Mouse (Mus musculus): ENCODE data around the gene Wwox.
A peak's percentile ranks its signal among the peaks of the same experiment; 100 is the strongest.

Gene Wwox

DNA sequence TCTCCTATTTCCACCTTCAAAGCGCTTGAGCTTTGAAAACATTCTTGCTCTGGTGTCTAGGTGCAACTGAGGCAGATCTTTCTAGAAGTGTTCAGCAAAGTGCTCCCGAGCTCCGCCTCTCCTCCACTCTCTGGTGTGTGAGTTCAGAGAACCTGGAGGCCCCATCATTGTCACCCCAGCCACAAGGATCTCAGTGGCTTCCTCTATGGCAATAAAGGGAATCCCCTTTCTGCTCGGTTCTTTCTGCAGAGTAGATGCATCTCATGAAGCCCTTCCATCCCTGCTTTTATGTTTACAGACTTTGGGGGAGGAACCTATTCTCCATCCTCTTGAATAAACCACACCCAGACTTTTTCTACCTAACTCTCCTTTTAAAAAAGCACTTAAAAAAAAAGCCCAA lies 749.0 kb downstream of the Wwox start:
- DNase-seq: no peak

- DNase-seq: no peak
These were observed 750.4 kb downstream of the Wwox start for GRCm38 (mm10) chr8:115189836-115190235.

- DNase-seq: no peak
These were observed 754.3 kb downstream of the Wwox start for GRCm38 (mm10) chr8:115193767-115194166.

DNA sequence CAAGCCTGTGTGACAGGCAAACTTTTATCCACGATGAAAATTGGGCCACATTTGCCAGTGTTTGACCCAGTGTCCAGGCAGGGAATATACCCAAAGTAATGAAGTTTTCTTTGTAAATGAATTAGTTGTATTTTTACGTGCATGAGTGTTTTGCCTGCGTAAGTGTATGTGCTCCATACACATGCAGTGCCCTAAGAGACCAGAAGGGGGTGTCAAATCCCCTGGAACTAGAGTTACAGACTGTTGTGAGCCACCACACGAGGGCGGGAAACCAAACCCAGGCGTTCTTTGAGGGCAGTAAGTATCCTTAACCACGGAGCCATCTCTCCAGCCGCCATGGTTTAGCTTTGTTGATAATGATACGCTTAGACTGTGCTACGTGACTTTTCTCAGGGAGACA lies 755.9 kb downstream of the Wwox start:
- no peak for DNase-seq

DNA sequence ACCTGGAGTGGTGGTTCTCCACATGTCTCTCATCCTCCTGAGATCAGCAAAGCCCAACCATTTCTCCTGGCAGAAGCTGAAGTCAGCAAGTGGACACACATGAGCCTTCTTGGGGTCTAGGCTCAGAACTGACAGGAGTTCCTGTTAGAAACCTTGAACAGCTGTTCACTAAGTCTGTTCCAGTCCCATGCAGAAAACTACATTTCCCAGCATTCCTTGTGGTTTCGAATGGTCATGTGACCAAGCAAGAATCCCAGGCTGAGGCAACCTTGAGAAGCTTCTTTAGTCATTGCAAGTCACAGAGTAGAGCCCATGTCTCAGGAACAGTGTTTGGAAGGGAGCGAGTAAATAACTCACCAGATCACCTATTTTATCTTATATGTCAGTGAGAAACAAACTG lies 757.4 kb downstream of the Wwox start:
- no peak for DNase-seq

- DNase-seq: no peak
These were observed 759.7 kb downstream of the Wwox start for GRCm38 (mm10) chr8:115199204-115199603.

DNA sequence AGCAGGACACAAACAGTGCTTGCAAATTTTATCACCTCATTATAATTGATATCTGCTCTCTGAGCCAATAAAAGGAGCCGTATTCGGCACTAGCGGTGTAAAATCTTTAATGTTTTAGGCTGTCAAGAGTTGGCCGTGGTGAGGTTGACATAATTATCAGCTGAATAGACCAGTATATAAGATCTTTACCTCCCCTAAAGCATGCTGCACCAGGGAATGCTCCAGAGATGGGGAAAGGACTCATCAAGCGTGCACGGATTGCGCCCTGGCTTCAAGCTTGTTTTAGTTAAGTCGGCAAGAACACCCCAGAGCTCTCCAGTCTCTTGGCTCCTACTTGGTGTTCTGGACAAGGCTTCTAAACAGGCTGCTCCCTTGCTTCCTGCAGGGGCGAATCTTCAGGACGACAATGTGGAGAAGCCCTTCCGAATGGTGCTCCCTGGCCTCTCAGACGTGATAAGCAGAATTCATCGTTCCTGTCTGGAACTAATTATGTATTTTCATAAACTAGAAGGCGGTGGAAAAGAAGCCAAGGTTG lies 760.2 kb downstream of the Wwox start:
- DNase-seq: no peak

DNA sequence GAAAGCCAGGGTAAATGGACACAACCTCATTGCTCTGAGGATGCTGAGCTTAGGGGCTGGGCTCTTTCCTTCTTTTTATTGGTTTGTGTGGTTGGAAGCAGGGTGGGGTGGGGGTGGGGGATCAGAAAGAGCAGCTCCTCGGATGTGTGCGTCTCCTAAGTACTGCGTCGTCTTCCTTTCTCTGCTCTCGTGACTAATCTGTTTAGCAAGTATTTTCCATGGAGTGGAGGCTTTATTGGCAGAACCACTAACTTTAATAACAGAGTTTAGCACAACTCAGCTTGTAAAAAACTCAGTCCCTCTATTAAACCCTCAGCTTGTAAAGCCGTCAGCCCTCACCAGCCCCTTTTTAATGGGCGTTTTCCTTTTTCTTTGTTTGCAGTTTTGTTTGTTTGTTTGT lies 762.3 kb downstream of the Wwox start:
- DNase-seq: no peak

- no peak for DNase-seq
These were observed 768.0 kb downstream of the Wwox start for GRCm38 (mm10) chr8:115207480-115207879.

GRCm38 (mm10) chr8:115208415-115209192 lies 769.1 kb downstream of the Wwox start:
- no peak for DNase-seq

GRCm38 (mm10) chr8:115210014-115210413 lies 770.6 kb downstream of the Wwox start:
- DNase-seq: no peak

- DNase-seq: no peak
These were observed 773.7 kb downstream of the Wwox start for GRCm38 (mm10) chr8:115213126-115213525.

GRCm38 (mm10) chr8:115214870-115215269 lies 775.4 kb downstream of the Wwox start:
- DNase-seq: peak; percentile 12 to 27

- DNase-seq: peak; percentile 31 to 35
These were observed 777.3 kb downstream of the Wwox start for GRCm38 (mm10) chr8:115216801-115217200.

DNA sequence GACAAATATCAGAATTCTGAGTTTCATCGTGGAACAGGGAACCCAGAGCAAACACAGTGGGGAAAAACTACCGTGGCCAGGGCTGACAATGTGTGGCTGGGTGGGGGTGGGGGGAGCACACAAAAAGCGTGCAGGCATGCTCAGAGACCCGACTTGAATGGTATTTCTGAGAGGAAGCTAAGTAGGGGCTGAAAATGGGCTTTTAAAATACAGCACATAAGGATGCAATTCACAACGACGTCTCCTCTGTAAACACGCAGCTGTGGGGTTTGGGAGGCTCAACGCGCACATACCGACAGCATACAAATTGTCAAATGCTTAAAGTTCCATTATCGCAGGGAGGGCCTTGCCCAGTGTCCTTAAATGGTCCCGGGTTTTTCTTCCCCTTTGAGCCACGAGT lies 783.1 kb downstream of the Wwox start:
- no peak for DNase-seq

GRCm38 (mm10) chr8:115226781-115227583 lies 787.5 kb downstream of the Wwox start:
- no peak for DNase-seq

- DNase-seq: no peak
These were observed 789.4 kb downstream of the Wwox start for GRCm38 (mm10) chr8:115228903-115229302.

DNA sequence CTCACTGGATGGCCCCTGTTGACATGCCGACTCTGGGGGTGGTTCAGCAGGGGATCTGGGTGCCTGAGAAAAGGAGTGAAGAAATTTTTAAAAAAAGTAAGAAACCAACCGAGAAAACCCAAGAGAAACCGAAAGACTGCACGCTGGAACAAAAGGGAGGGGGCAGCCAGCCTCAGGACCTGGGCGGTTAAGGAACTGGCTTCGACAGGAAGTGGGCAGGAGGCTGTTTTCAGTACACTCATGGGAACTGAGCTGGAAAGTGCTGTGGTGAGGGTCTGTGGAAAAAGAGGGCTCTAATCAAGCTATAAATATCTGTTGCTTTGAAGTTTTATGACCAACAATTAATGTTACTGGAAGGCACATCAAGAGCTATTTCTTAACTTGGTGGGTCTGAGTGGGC lies 794.6 kb downstream of the Wwox start:
- DNase-seq: peak; percentile 14 to 23

DNA sequence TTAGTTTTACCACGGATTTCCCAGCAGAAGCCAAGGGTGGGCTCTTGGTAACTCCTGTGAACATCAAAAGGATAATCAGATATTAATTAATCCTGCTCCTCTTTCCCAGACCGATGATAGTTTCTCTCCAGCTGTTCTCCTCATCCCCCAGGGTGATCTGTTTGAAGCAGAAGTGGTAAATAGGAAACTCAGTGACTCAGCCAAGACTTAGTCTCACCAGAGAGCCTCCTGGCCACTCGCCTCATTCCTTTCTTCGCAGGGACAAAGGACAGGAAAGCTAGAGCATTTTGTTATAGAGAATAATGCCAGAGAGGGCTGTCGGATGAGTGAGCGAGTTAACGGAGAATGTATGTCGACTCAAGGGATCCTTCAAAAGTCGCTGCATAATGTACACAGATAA lies 798.1 kb downstream of the Wwox start:
- no peak for DNase-seq

DNA sequence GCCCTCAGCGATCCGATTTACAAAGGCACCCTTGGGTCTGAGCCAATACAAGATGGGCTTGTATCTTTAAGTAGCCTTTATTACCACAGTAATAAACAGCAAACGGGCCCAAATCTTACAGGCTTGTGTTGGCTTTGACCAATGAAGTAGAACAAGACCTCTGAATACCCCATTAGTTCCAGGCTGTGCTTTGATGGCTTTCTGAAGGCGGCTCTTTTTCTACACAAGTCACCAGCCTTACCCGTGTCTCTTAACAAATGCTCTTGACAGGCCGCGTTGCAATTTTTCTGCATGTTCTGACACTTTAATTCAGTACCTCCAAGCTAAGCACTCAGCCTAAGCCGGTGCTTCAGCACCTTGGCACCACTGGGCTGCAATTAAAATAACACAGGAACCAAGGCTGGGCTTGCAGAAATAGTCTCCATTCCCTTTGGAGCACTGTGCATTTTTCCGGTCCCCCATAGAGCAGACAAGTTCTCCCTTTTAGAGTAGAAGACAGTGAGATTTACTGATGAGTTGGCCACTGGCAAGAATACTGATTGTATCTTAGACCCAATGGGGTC lies 804.1 kb downstream of the Wwox start:
- peak in 1 of 2 experiments; percentile 15 for DNase-seq

GRCm38 (mm10) chr8:115249688-115250366 lies 810.4 kb downstream of the Wwox start:
- DNase-seq: peak; percentile 51 to 62

DNA sequence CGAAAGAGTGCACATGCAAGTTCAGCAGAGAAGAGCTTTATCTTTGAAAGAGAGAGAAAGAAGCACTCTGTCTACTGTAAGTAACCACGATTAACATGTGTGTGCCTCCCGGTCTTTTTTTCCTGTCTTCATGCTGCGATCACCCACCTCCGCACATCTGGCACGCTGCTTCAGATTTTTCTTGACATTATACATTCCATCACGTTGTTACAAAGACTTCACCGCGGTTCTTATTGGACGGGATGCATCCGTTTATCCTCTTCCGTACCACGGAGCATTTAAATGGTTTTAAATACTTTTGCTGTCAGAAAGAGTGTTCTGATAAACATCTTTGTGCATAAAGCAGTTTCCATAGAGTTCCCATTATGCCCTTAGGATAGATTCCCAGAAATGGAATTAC lies 816.1 kb downstream of the Wwox start:
- DNase-seq: no peak

DNA sequence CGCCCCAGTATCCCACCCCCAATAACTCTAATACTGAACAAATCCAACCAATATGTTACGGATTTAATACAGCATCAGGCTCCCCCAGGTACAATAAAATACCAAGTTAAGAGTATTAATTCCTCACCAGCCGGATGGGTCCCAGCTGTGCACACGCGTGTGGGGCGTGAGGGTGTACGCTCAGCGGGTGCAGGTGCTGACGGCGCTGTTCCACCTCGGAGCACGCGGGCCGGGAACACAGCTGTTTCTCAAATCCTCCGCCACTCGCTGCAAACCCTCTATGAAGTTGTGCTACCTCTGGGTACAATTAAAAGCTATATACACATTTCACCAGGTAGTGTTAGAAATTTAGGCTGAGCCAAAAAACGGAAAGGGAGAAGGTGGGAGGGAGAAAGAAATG lies 818.0 kb downstream of the Wwox start:
- peak in 1 of 2 experiments; percentile 18 for DNase-seq
